Mouse (Mus musculus) liver, postnatal 0 days (tissue): ENCODE measurements around the gene Irf2bp2.

Experiments
- CTCF ChIP-seq: sonication (generic); IDR thresholded peaks from 2 replicates; pipeline ENCODE4 v1.5.1; 2016; ENCODE audit warnings: antibody characterized with exemption, low read depth
- EP300 ChIP-seq: IDR thresholded peaks from 2 replicates; pipeline ENCODE4 v1.6.1; 2016; ENCODE audit warnings: antibody characterized with exemption, low read depth, mild to moderate bottlenecking

GRCm38 (mm10) chr8:126615765-126616164 lies 22.0 kb upstream of the Irf2bp2 start:
- TF ChIP-seq EP300, result no peak
- no peak for TF ChIP-seq CTCF
